Mouse (Mus musculus): ENCODE measurements around the gene Rubcn.

GRCm38 (mm10) chr16:32807408-32808185, 70.0 kb downstream of the Rubcn start:
- TF ChIP-seq POLR2A (IDR thresholded peaks at IDR 0.05; ENCODE audit: control insufficient read depth, low read depth, low read length) = no peak
- TF ChIP-seq CTCF (IDR thresholded peaks at IDR 0.05; ENCODE audit: control insufficient read depth, insufficient read depth, insufficient replicate concordance, low read depth, low read length) = no peak

All from testis, adult 2 months (tissue).